Mouse (Mus musculus) G1E (cell line): ENCODE results near the gene Mpv17l. TPM values are rescaled to one million over a fixed set of nuclear protein-coding genes. Genes with fewer than 3 reads are reported as not detected.
"Not testable (repeated sequence)": the region's sequence is repeated elsewhere in the genome, so short reads cannot be mapped to it uniquely, and the experiment has no call there.

Experiments used
- ATAC-seq: 2 replicates; pipeline ENCODE4 v1.8.0; 2016; ENCODE audit warnings: mild to moderate bottlenecking; ENCODE audit not compliant: insufficient number of reproducible peaks, poor library complexity, low FRiP score, severe bottlenecking; ENCODE audit errors: extremely low read depth
- DNase-seq: peaks from one replicate; pipeline ENCODE4 v3.0.0; 2012; ENCODE audit warnings: low spot score
- H3K27me3 ChIP-seq: 2 replicates; pipeline ENCODE4 v1.6.1; 2012; ENCODE audit warnings: mild to moderate bottlenecking, low read length, inconsistent platforms; ENCODE audit not compliant: insufficient read depth
- H3K36me3 ChIP-seq: replicated peaks from 2 replicates; pipeline ENCODE3; 2012; ENCODE audit warnings: mild to moderate bottlenecking, inconsistent platforms
- H3K4me1 ChIP-seq: 2 replicates; pipeline ENCODE4 v1.6.1; 2012; ENCODE audit warnings: low read depth, low read length, inconsistent platforms, mixed read lengths; ENCODE audit not compliant: insufficient read depth
- H3K4me3 ChIP-seq: 2 replicates; pipeline ENCODE4 v1.5.1; 2012; ENCODE audit warnings: low read depth, mild to moderate bottlenecking, inconsistent platforms, low read length, moderate library complexity, mixed read lengths
- H3K9me3 ChIP-seq: replicated peaks from 2 replicates; pipeline ENCODE4 v1.6.1; 2012; ENCODE audit warnings: inconsistent platforms
- CTCF ChIP-seq: IDR thresholded peaks from 2 replicates; pipeline ENCODE4 v1.5.1; 2012; ENCODE audit warnings: low read depth, low read length, inconsistent platforms, mixed read lengths
- GATA1 ChIP-seq: IDR thresholded peaks from 2 replicates; pipeline ENCODE4 v1.6.1; 2012; ENCODE audit warnings: borderline replicate concordance, low read length, inconsistent platforms, mixed read lengths
- GATA2 ChIP-seq: IDR thresholded peaks from 2 replicates; pipeline ENCODE4 v1.6.1; 2012; ENCODE audit warnings: low read depth, low read length, inconsistent platforms, borderline replicate concordance
- POLR2AphosphoS5 ChIP-seq: IDR thresholded peaks from 2 replicates; pipeline ENCODE4 v1.6.1; 2012; ENCODE audit warnings: low read depth, low read length, inconsistent platforms; ENCODE audit not compliant: insufficient replicate concordance
- TAL1 ChIP-seq: conservative IDR thresholded peaks from 2 replicates; pipeline ENCODE4 v1.6.1; 2012; ENCODE audit warnings: low read depth, low read length, inconsistent platforms, mixed read lengths
- polyA plus RNA-seq: library from polyadenylated mRNA; stranded (reverse); fragments of >175 nt; gene quantifications from 2 replicates; pipeline ENCODE4 v1.2.3, GENCODE M21; 2012
- total RNA-seq, 2 experiments: library from RNA; stranded (forward) in 1 of 2; stranded (reverse) in 1 of 2; fragments of 200-1000 nt in 1 of 2; fragments of >200 nt in 1 of 2; fragmentation: Nextera tagmentation in 1 of 2; gene quantifications; 2 replicates each; pipeline ENCODE4 v1.2.3; 2014 to 2017

Gene Mpv17l
- total and polyA plus RNA-seq, 3 experiments, result 0.05 to 2.6 (median 0.98) TPM

GRCm38 (mm10) chr16:13946306-13946705 lies 43.3 kb downstream of the Mpv17l start:
- Histone ChIP-seq H3K4me1 (no peaks in the 10 kb centered on the region), H3K27me3 (peaks cover 3% of the 10 kb centered on the region; the same call in 1 of the 2 replicates), H3K36me3 (no peaks in the 10 kb centered on the region), H3K4me3 (no peak overlapping the region), H3K9me3 (no peaks in the 10 kb centered on the region)
- TF ChIP-seq POLR2AphosphoS5, result no peak
- TF ChIP-seq CTCF, result no peak
- TF ChIP-seq GATA1, result no peak
- TF ChIP-seq TAL1, result no peak
- DNase-seq (no peak), ATAC-seq (no peak)

- Histone ChIP-seq H3K4me3 (no peak overlapping the region), H3K36me3 (no peaks in the 10 kb centered on the region), H3K9me3 (no peaks in the 10 kb centered on the region), H3K27me3 (peaks cover 3% of the 10 kb centered on the region; the same call in 1 of the 2 replicates), H3K4me1 (no peaks in the 10 kb centered on the region)
- DNase-seq (no peak), ATAC-seq (no peak)
- TF ChIP-seq GATA2 (no peak), POLR2AphosphoS5 (no peak), TAL1 (no peak), CTCF (no peak), GATA1 (no peak)
Measured at GRCm38 (mm10) chr16:13951245-13951644, 48.3 kb downstream of the Mpv17l start.

GRCm38 (mm10) chr16:13962053-13962452 lies 59.1 kb downstream of the Mpv17l start:
- H3K4me1 ChIP-seq, result peaks cover 3% of the 10 kb centered on the region; the same call in 1 of the 2 replicates
- no peaks in the 10 kb centered on the region for H3K36me3 ChIP-seq
- no peak overlapping the region for H3K4me3 ChIP-seq
- TF ChIP-seq GATA1 (no peak), CTCF (no peak), TAL1 (no peak), POLR2AphosphoS5 (no peak), GATA2 (no peak)
- no peaks in the 10 kb centered on the region for H3K9me3 ChIP-seq
- DNase-seq (no peak), ATAC-seq (no peak)
- peaks cover 5% of the 10 kb centered on the region; the same call in 1 of the 2 replicates for H3K27me3 ChIP-seq

GRCm38 (mm10) chr16:13969096-13969495 lies 66.1 kb downstream of the Mpv17l start:
- Histone ChIP-seq H3K4me1 (no peaks in the 10 kb centered on the region), H3K36me3 (no peaks in the 10 kb centered on the region), H3K4me3 (no peak overlapping the region), H3K27me3 (peaks cover 5% of the 10 kb centered on the region; the same call in 1 of the 2 replicates), H3K9me3 (no peaks in the 10 kb centered on the region)
- DNase-seq (no peak), ATAC-seq (no peak)
- no peak for TF ChIP-seq CTCF
- TF ChIP-seq GATA2, result no peak
- TF ChIP-seq TAL1, result no peak
- no peak for TF ChIP-seq GATA1
- TF ChIP-seq POLR2AphosphoS5, result no peak

- H3K4me1 ChIP-seq, result no peaks in the 10 kb centered on the region
- H3K36me3 ChIP-seq, result no peaks in the 10 kb centered on the region
- H3K4me3 ChIP-seq, result no peak overlapping the region
- H3K9me3 ChIP-seq, result no peaks in the 10 kb centered on the region
- peaks cover 2% of the 10 kb centered on the region; the same call in 1 of the 2 replicates for H3K27me3 ChIP-seq
- DNase-seq, result no peak
- ATAC-seq, result no peak
- TF ChIP-seq TAL1, result no peak
- TF ChIP-seq GATA2, result no peak
- TF ChIP-seq GATA1, result no peak
- TF ChIP-seq POLR2AphosphoS5, result no peak
- TF ChIP-seq CTCF, result no peak
Measured at GRCm38 (mm10) chr16:13972051-13972450, 69.1 kb downstream of the Mpv17l start.

- not testable (repeated sequence) for ATAC-seq
Measured at GRCm38 (mm10) chr16:13976358-13976896, 73.5 kb downstream of the Mpv17l start.

GRCm38 (mm10) chr16:13977026-13977425 lies 74.1 kb downstream of the Mpv17l start:
- H3K9me3 ChIP-seq, H3K27me3 ChIP-seq, ATAC-seq, DNase-seq, H3K36me3 ChIP-seq, H3K4me3 ChIP-seq, H3K4me1 ChIP-seq: not testable (repeated sequence)

More at GRCm38 (mm10) chr16:13976358-13976896, 73.5 kb downstream of the Mpv17l start:
- not testable (repeated sequence) for H3K9me3 ChIP-seq, H3K4me3 ChIP-seq, DNase-seq, H3K27me3 ChIP-seq, H3K36me3 ChIP-seq, H3K4me1 ChIP-seq

- DNase-seq, H3K36me3 ChIP-seq, H3K4me3 ChIP-seq, H3K9me3 ChIP-seq, H3K4me1 ChIP-seq, ATAC-seq, H3K27me3 ChIP-seq: not testable (repeated sequence)
Measured at GRCm38 (mm10) chr16:13981726-13982125, 78.8 kb downstream of the Mpv17l start.
